Mouse (Mus musculus): ENCODE measurements around the gene Gjd3. TPM values are rescaled to one million over a fixed set of nuclear protein-coding genes. Genes with fewer than 3 reads are reported as not detected.

Gene Gjd3
- polyA plus RNA-seq, 1 experiment from 2014 or later: 0.56 TPM

DNA sequence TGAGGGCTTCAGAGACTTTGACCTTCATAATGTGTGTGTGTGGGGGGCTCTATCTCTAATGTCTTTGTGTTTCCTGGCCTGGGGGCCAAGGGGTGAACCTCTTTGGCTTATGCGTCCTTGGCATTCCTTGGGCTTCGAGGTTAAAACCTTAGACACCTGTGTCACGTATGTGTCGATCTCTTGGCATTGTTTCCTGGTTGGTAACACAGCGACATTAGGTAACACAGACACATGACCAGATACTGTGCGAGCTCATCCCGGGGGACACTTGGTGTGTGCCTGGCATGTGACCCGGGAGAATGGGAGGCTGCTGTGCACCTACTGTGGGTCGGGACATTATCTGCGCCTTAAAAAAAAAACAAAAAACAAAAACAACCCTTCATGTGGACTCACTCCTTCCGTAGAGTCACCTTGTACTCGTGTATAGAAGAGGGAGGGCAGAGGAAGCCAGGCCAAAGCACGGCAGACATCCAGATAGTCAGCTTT is 28.9 kb downstream of the Gjd3 start:
- H3K36me3 ChIP-seq (ENCODE audit: control insufficient read depth, insufficient read depth, low read length): peaks cover 57% of the 10 kb centered on the region
- no peak overlapping the region for H3K4me3 ChIP-seq (ENCODE audit: low read depth, low read length)
- H3K27me3 ChIP-seq (replicated peaks; ENCODE audit: control insufficient read depth, insufficient read depth, low read length): no peaks in the 10 kb centered on the region
- peak overlapping the region; percentile 3; the same call in 1 of the 2 replicates for H3K4me2 ChIP-seq (ENCODE audit: low read depth, low read length)
- no peak overlapping the region for H3K9ac ChIP-seq (ENCODE audit: low read depth, low read length)
- H3K4me1 ChIP-seq (ENCODE audit: control insufficient read depth, insufficient read depth, low read length): peaks cover 31% of the 10 kb centered on the region
- WGBS: 31% methylated on average over 13 of the region's 13 CpGs
- no peak for ATAC-seq (ENCODE audit: low read depth)
- peak; percentile 9 for DNase-seq (ENCODE audit: low spot score)
- no peaks in the 10 kb centered on the region for H3K9me3 ChIP-seq (ENCODE audit: control insufficient read depth, low read length)
- H3K27ac ChIP-seq (replicated peaks; ENCODE audit: low read depth, low read length): peak overlapping the region; percentile 59

DNA sequence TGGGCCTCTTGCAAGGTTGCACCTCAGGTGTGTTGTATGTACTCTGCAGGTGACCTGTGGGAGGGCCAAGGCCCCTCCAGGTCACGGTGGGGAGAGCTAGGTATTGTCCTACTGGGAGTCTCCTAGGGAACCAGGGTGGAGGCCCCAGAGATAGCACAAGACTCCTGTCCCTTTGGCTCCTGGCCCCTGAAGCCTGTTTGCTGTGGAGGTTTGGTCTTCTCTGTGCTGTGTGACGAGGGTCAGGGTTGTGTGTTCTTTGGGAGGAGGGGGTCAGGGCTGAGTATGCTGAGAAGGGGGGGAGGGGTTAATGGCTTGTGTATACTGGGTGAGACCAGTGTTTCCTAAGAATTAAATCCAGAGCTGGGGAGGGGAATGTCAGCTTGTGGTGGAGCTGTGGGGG is 29.5 kb downstream of the Gjd3 start:
- Histone ChIP-seq H3K27me3 (replicated peaks; ENCODE audit: control insufficient read depth, insufficient read depth, low read length) (no peaks in the 10 kb centered on the region), H3K27ac (replicated peaks; ENCODE audit: low read depth, low read length) (no peak overlapping the region; the same call in 1 of the 2 replicates), H3K4me2 (ENCODE audit: low read depth, low read length) (no peak overlapping the region), H3K4me3 (ENCODE audit: low read depth, low read length) (no peak overlapping the region), H3K4me1 (ENCODE audit: control insufficient read depth, insufficient read depth, low read length) (peaks cover 31% of the 10 kb centered on the region), H3K9ac (ENCODE audit: low read depth, low read length) (no peak overlapping the region), H3K36me3 (ENCODE audit: control insufficient read depth, insufficient read depth, low read length) (peaks cover 57% of the 10 kb centered on the region), H3K9me3 (ENCODE audit: control insufficient read depth, low read length) (no peaks in the 10 kb centered on the region)
- WGBS: 21% methylated on average over 2 of the region's 2 CpGs
- DNase-seq (ENCODE audit: low spot score) (no peak), ATAC-seq (ENCODE audit: low read depth) (no peak)

DNA sequence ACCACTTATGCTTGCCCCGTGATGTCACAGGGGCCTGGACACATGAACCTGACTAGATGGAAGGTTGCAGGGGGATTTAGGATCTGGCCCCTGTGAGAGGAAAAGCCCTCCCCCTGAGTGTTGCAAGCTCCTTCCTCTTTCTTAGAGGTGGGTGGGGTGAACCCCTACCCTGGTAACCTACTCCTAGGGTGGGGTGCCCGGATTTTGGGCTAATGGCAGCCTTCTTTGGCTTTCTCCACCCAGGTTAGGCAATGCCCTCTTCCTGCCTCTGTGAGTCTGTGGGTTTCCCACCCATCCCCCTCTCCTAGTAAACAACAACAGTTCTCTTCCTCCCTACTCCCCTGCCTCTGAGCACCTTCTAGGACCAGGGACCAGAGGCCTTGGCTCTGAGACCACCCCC is 30.1 kb downstream of the Gjd3 start:
- DNase-seq (ENCODE audit: low spot score) (no peak), ATAC-seq (ENCODE audit: low read depth) (no peak)
- 58% methylated on average over 2 of the region's 2 CpGs for WGBS
- no peaks in the 10 kb centered on the region for H3K27me3 ChIP-seq (replicated peaks; ENCODE audit: control insufficient read depth, insufficient read depth, low read length)
- H3K4me2 ChIP-seq (ENCODE audit: low read depth, low read length): no peak overlapping the region
- H3K9ac ChIP-seq (ENCODE audit: low read depth, low read length): no peak overlapping the region
- H3K27ac ChIP-seq (replicated peaks; ENCODE audit: low read depth, low read length): no peak overlapping the region
- peaks cover 33% of the 10 kb centered on the region for H3K4me1 ChIP-seq (ENCODE audit: control insufficient read depth, insufficient read depth, low read length)
- peaks cover 51% of the 10 kb centered on the region for H3K36me3 ChIP-seq (ENCODE audit: control insufficient read depth, insufficient read depth, low read length)
- no peaks in the 10 kb centered on the region for H3K9me3 ChIP-seq (ENCODE audit: control insufficient read depth, low read length)
- no peak overlapping the region for H3K4me3 ChIP-seq (ENCODE audit: low read depth, low read length)

- ATAC-seq (ENCODE audit: low read depth) (no peak), DNase-seq (ENCODE audit: low spot score) (no peak)
- Histone ChIP-seq H3K4me3 (ENCODE audit: low read depth, low read length) (no peak overlapping the region), H3K4me1 (ENCODE audit: control insufficient read depth, insufficient read depth, low read length) (peaks cover 38% of the 10 kb centered on the region), H3K9me3 (ENCODE audit: control insufficient read depth, low read length) (no peaks in the 10 kb centered on the region), H3K36me3 (ENCODE audit: control insufficient read depth, insufficient read depth, low read length) (peaks cover 45% of the 10 kb centered on the region), H3K9ac (ENCODE audit: low read depth, low read length) (no peak overlapping the region), H3K27ac (replicated peaks; ENCODE audit: low read depth, low read length) (no peak overlapping the region), H3K27me3 (replicated peaks; ENCODE audit: control insufficient read depth, insufficient read depth, low read length) (no peaks in the 10 kb centered on the region), H3K4me2 (ENCODE audit: low read depth, low read length) (no peak overlapping the region)
- 94% methylated on average over 1 of the region's 1 CpGs for WGBS
Measured at GRCm38 (mm10) chr11:98952111-98952510, 30.7 kb downstream of the Gjd3 start.

DNA sequence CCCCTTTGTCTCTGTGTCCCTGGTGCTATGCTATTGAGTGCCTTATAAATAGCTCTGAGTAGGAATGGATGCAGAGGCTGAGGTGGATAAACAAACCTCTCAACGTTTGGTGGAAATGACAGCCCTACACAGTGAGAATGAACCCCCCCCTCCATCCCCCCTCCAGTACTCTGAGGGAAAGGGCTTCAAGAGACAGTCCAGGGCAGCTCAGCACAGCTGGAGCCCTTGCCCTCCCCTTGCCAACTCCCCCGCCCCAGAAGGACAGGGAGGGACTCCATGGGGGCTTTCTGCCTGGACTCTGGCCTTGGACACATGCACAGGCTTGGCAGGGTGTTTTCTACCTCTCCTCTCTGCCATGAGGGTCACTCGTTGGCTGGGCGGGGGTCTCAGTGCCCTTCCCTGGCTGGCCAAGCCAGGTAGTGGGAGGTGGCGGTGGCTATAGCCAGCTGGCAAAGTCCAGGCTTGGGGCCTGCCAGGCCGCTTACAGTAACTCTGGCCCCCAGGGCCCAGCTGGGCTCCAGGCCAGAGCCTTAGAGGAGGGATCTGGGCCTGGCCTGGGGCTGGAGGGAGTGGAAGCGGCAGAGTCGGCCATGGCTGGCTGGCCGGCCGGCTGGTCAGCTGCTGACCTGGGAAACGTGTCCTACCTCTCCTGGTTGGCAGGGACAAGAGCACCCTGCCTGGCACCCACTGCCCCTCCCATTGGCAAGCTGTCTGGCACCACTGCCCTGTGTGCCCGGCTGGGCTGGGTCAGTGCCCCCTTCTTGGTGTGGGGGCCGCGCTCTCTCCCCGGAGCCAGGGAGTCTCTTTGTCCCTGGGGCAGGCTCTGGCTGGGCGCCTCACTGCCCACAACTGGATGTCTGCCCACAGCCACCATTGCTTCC is 31.6 kb downstream of the Gjd3 start:
- peak overlapping the region; percentile 21 for H3K4me2 ChIP-seq (ENCODE audit: low read depth, low read length)
- ATAC-seq (ENCODE audit: low read depth) (0 out of 2 replicates have a peak, but pooled peaks have one; percentile 13), DNase-seq (ENCODE audit: low spot score) (peak; percentile 80)
- no peaks in the 10 kb centered on the region for H3K27me3 ChIP-seq (replicated peaks; ENCODE audit: control insufficient read depth, insufficient read depth, low read length)
- H3K36me3 ChIP-seq (ENCODE audit: control insufficient read depth, insufficient read depth, low read length): peaks cover 37% of the 10 kb centered on the region
- no peak overlapping the region for H3K4me3 ChIP-seq (ENCODE audit: low read depth, low read length)
- H3K9me3 ChIP-seq (ENCODE audit: control insufficient read depth, low read length): no peaks in the 10 kb centered on the region
- WGBS: 60% methylated on average over 8 of the region's 16 CpGs
- H3K4me1 ChIP-seq (ENCODE audit: control insufficient read depth, insufficient read depth, low read length): peaks cover 38% of the 10 kb centered on the region
- H3K9ac ChIP-seq (ENCODE audit: low read depth, low read length): peak overlapping the region; percentile 17; the same call in 1 of the 2 replicates
- H3K27ac ChIP-seq (replicated peaks; ENCODE audit: low read depth, low read length): peak overlapping the region; percentile 59

GRCm38 (mm10) chr11:98950484-98950883 is 32.3 kb downstream of the Gjd3 start:
- ATAC-seq (ENCODE audit: low read depth): no peak
- peaks cover 44% of the 10 kb centered on the region for H3K4me1 ChIP-seq (ENCODE audit: control insufficient read depth, insufficient read depth, low read length)
- WGBS: 85% methylated on average over 7 of the region's 9 CpGs
- no peaks in the 10 kb centered on the region for H3K9me3 ChIP-seq (ENCODE audit: control insufficient read depth, low read length)
- peaks cover 32% of the 10 kb centered on the region for H3K36me3 ChIP-seq (ENCODE audit: control insufficient read depth, insufficient read depth, low read length)
- H3K27ac ChIP-seq (replicated peaks; ENCODE audit: low read depth, low read length): no peak overlapping the region
- no peak overlapping the region for H3K9ac ChIP-seq (ENCODE audit: low read depth, low read length)
- H3K4me2 ChIP-seq (ENCODE audit: low read depth, low read length): no peak overlapping the region
- DNase-seq (ENCODE audit: low spot score): peak; percentile 0
- no peak overlapping the region for H3K4me3 ChIP-seq (ENCODE audit: low read depth, low read length)
- no peaks in the 10 kb centered on the region for H3K27me3 ChIP-seq (replicated peaks; ENCODE audit: control insufficient read depth, insufficient read depth, low read length)

DNA sequence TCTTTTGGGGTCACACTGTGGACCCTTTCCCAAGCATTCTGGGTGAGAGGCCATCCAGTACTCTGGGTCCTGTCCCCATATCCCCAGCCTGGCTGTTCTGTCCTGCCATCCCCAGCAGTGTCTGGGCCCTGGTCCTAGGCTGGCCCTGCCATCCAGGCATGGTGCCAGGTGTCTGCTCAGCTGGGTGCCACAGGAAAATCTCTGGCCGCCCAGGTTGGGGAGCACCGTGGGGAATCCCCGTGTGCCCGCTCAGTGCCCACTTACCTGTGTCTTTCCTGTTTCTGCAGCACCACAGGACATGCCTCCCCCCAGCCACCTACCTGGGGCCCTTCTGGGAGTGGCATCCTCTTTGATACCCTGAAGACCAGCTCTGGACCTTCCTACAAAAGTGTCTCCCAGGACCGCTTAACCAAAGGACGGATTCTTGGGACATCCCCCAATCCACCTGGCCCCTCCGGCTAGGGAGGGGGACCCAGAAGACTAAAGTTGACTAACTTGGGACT is 32.8 kb downstream of the Gjd3 start:
- Histone ChIP-seq H3K9ac (ENCODE audit: low read depth, low read length) (no peak overlapping the region), H3K36me3 (ENCODE audit: control insufficient read depth, insufficient read depth, low read length) (peaks cover 32% of the 10 kb centered on the region), H3K4me1 (ENCODE audit: control insufficient read depth, insufficient read depth, low read length) (peaks cover 44% of the 10 kb centered on the region), H3K4me3 (ENCODE audit: low read depth, low read length) (no peak overlapping the region), H3K4me2 (ENCODE audit: low read depth, low read length) (no peak overlapping the region), H3K27ac (replicated peaks; ENCODE audit: low read depth, low read length) (0 out of 2 replicates have a peak overlapping the region, but pooled peaks have one; percentile 21), H3K27me3 (replicated peaks; ENCODE audit: control insufficient read depth, insufficient read depth, low read length) (no peaks in the 10 kb centered on the region), H3K9me3 (ENCODE audit: control insufficient read depth, low read length) (no peaks in the 10 kb centered on the region)
- ATAC-seq (ENCODE audit: low read depth): no peak
- WGBS: 77% methylated on average over 5 of the region's 7 CpGs
- no peak for DNase-seq (ENCODE audit: low spot score)

GRCm38 (mm10) chr11:98949242-98949957 is 33.4 kb downstream of the Gjd3 start:
- WGBS: 66% methylated on average over 12 of the region's 12 CpGs
- Histone ChIP-seq H3K9ac (ENCODE audit: low read depth, low read length) (no peak overlapping the region), H3K4me3 (ENCODE audit: low read depth, low read length) (no peak overlapping the region), H3K36me3 (ENCODE audit: control insufficient read depth, insufficient read depth, low read length) (peaks cover 32% of the 10 kb centered on the region), H3K27me3 (replicated peaks; ENCODE audit: control insufficient read depth, insufficient read depth, low read length) (no peaks in the 10 kb centered on the region), H3K4me1 (ENCODE audit: control insufficient read depth, insufficient read depth, low read length) (peaks cover 44% of the 10 kb centered on the region), H3K9me3 (ENCODE audit: control insufficient read depth, low read length) (no peaks in the 10 kb centered on the region), H3K27ac (replicated peaks; ENCODE audit: low read depth, low read length) (0 out of 2 replicates have a peak overlapping the region, but pooled peaks have one; percentile 21), H3K4me2 (ENCODE audit: low read depth, low read length) (no peak overlapping the region)
- no peak for ATAC-seq (ENCODE audit: low read depth)
- peak; percentile 4 for DNase-seq (ENCODE audit: low spot score)

All from embryonic facial prominence, embryonic 14.5 days (tissue).